Mouse (Mus musculus) neural tube, embryonic 14.5 days (tissue): Measurements from ENCODE around the gene Oxld1. TPM values are rescaled to one million over a fixed set of nuclear protein-coding genes. Genes with fewer than 3 reads are reported as not detected.

Source experiments
- ATAC-seq: fragments of 200-750 bp; cut with Nextera tagmentation; 2 replicates; pipeline ENCODE4 v1.8.0; 2017; ENCODE audit warnings: low read depth, mild to moderate bottlenecking, moderate TSS enrichment, moderate library complexity
- H3K27ac ChIP-seq: fragments of 300-500 bp; sonication (generic); 2 replicates; pipeline ENCODE4 v1.5.1; 2014; ENCODE audit warnings: low read depth, mild to moderate bottlenecking, control low read depth, low read length, moderate library complexity, mixed read lengths
- H3K27me3 ChIP-seq: fragments of 300-500 bp; sonication (generic); 2 replicates; pipeline ENCODE4 v1.6.1; 2014; ENCODE audit warnings: low read length; ENCODE audit not compliant: control insufficient read depth, insufficient read depth
- H3K36me3 ChIP-seq: fragments of 300-500 bp; sonication (generic); 2 replicates; pipeline ENCODE4 v1.6.1; 2014; ENCODE audit warnings: low read length, mixed read lengths; ENCODE audit not compliant: control insufficient read depth, insufficient read depth
- H3K4me1 ChIP-seq: fragments of 300-500 bp; sonication (generic); 2 replicates; pipeline ENCODE4 v1.6.1; 2014; ENCODE audit warnings: low read length; ENCODE audit not compliant: control insufficient read depth, insufficient read depth
- H3K4me2 ChIP-seq: fragments of 300-500 bp; sonication (generic); 2 replicates; pipeline ENCODE4 v1.6.1; 2014; ENCODE audit warnings: mild to moderate bottlenecking, low read depth, low read length, control low read depth
- H3K4me3 ChIP-seq: fragments of 300-500 bp; sonication (generic); 2 replicates; pipeline ENCODE4 v1.5.1; 2014; ENCODE audit warnings: low read depth, low read length, control low read depth, mixed read lengths
- H3K9ac ChIP-seq: fragments of 300-500 bp; sonication (generic); replicated peaks from 2 replicates; pipeline ENCODE4 v1.6.1; 2014; ENCODE audit warnings: low read depth, mild to moderate bottlenecking, control low read depth, low read length, mixed read lengths
- H3K9me3 ChIP-seq: fragments of 300-500 bp; sonication (generic); 2 replicates; pipeline ENCODE4 v1.6.1; 2016; ENCODE audit warnings: low read length; ENCODE audit not compliant: control insufficient read depth
- WGBS: fragments of 180-500 bp; shearing (Covaris S2); extraction: QIAGEN DNeasy Blood & Tissue Kit; methylation state at CpG from one replicate; pipeline ENCODE4 v1.1.7; 2014; 5-methylcytosine and 5-hydroxymethylcytosine counted together
- polyA plus RNA-seq: library from polyadenylated mRNA; unstranded; fragments of >200 nt; fragmentation: Nextera tagmentation; extraction: Ambion mirVana; gene quantifications from 2 replicates; pipeline ENCODE4 v1.2.1, GENCODE M21; 2014

The Oxld1 gene
- polyA plus RNA-seq: 12.0 and 12.9 TPM in 2 replicates

DNA sequence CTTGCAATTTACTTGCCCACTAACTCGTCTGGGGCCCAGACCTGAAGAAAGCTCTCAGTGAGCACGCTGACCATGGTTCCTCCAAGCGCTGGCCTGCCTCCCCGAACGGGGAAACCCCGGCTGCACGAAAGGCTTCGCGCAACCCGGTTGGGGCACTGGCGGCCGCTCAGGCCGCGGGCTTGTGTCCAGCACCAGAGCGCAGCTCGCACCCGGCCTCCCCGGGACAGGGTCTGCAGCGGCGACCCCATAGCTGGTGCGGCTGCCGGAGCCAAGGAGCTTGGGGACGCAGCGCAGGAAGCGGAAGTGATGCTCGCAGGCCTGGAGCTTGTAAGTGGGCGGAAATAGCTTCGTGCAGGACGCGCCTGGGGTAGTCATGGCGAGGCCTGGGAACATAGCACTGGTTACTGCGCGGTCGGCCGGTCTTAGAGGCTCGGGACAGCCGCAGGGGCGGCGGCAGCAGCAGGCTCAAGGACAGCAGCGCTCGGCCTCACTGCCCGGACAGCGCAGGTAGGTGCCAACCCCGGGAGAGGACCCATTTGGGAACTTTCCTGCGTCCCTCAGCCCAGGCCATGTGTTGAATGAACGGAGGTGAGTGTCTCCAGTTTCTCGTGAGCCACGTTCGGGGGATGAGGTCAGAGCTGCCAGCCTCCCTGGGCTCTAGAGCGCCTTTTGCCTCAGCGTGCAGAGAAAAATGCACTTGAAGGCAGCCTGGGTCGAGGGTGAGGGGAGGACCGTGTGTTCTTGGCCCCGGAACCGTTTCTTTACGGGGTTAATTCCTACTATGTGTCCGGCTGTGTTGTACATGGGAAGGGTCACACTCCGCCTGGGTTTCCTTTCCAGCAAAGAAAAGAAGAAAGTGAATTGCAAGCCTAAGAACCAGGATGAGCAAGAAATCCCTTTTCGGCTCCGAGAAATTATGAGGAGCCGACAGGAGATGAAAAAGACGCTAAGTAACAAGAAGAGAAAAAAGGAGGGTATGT, at the start of gene Oxld1, which contains the start of gene Ccdc137:
Gene Oxld1, minus strand, starts transcription at position 297 of the 980 bp plus-strand sequence.
Gene Ccdc137, plus strand, starts transcription at position 344 of the 980 bp plus-strand sequence.
- Histone ChIP-seq H3K27me3 (no peaks in the 10 kb centered on the region), H3K27ac (peak within 1 kb of the TSS; percentile 74), H3K36me3 (peaks cover 17% of the 10 kb centered on the region), H3K4me2 (peak within 1 kb of the TSS; percentile 69), H3K4me3 (peak within 1 kb of the TSS; percentile 95), H3K9ac (peak within 1 kb of the TSS; percentile 90), H3K4me1 (peaks cover 12% of the 10 kb centered on the region; the same call in 1 of the 2 replicates), H3K9me3 (no peaks in the 10 kb centered on the region)
- ATAC-seq: peak; percentile 91
- WGBS: 5% methylated on average over 62 of the region's 62 CpGs

DNA sequence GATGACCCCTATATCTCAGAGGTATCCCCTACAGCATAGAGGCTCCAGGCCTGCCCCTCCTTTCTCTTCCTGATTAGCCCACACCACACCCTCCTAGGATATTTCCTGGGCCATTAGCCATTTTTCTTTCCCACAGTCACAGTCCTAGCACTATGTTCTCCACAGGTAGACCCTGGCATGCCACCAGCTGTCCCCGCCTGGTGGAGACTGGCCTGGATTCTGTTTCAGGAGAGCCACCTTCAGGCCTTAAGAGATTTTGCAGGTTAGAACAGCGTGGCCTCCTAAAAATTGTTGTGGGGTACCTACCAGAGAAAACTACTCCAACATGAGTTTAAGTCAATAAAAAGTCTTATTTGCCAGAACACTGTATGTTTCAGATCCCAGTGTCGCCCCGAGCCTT, 49.0 kb upstream of the Oxld1 start:
- Histone ChIP-seq H3K9me3 (no peaks in the 10 kb centered on the region), H3K27ac (no peak overlapping the region)
- ATAC-seq: no peak

DNA sequence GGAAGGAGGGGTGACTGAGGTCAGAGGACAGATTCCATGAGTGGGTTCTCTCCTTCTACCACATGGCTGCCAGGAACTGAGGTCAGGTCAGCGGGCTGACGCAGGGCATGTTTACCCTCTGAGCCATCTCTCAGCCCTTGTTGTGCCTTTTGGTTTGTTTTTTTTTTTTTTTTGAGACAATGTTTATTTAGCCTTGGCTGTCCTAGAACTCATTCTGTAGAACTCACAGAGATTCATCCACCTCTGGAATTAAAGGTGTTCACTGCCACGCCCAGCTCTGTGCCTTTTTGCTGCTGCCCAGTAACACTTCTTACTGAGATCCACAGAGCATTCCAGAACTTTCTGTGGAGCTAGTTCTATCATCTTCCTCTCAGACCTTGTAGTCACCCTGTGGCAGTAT, 47.8 kb upstream of the Oxld1 start:
- Histone ChIP-seq H3K9ac (no peak overlapping the region), H3K9me3 (no peaks in the 10 kb centered on the region), H3K27me3 (no peaks in the 10 kb centered on the region), H3K4me2 (no peak overlapping the region), H3K27ac (no peak overlapping the region), H3K4me1 (peaks cover 3% of the 10 kb centered on the region; the same call in 1 of the 2 replicates), H3K4me3 (no peak overlapping the region), H3K36me3 (no peaks in the 10 kb centered on the region)
- no peak for ATAC-seq
- WGBS: 97% methylated on average over 3 of the region's 3 CpGs

More for the DNA sequence above, 49.0 kb upstream of the Oxld1 start:
- Histone ChIP-seq H3K4me1 (peaks cover 4% of the 10 kb centered on the region; the same call in 1 of the 2 replicates), H3K4me3 (no peak overlapping the region), H3K9ac (no peak overlapping the region), H3K27me3 (no peaks in the 10 kb centered on the region), H3K4me2 (no peak overlapping the region), H3K36me3 (no peaks in the 10 kb centered on the region)
- WGBS: 43% methylated on average over 4 of the region's 4 CpGs

DNA sequence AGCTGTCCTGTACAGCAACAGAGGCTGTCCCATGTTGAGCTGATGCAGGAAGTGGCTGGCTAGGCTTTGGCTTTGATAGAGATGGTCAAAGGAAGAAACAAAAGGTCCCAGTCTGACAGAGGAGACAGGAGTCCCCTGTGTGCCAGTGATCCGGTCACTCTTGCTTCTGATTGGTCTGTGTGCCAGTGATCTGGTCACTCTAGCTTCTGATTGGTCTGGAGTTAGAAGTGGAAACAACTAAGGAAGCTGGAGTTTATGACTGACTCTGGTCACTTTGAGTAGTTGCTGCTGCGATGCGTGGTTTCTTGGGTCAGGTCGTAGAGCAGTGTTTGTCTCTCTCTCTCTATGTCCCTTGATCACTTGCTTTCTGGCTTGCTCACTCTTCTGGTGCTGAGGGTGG, 43.8 kb upstream of the Oxld1 start:
- no peak for ATAC-seq
- Histone ChIP-seq H3K27me3 (no peaks in the 10 kb centered on the region), H3K27ac (no peak overlapping the region), H3K4me2 (no peak overlapping the region), H3K9ac (no peak overlapping the region), H3K4me1 (no peaks in the 10 kb centered on the region), H3K36me3 (peaks cover 3% of the 10 kb centered on the region; the same call in 1 of the 2 replicates), H3K4me3 (no peak overlapping the region), H3K9me3 (no peaks in the 10 kb centered on the region)
- 81% methylated on average over 4 of the region's 4 CpGs for WGBS

DNA sequence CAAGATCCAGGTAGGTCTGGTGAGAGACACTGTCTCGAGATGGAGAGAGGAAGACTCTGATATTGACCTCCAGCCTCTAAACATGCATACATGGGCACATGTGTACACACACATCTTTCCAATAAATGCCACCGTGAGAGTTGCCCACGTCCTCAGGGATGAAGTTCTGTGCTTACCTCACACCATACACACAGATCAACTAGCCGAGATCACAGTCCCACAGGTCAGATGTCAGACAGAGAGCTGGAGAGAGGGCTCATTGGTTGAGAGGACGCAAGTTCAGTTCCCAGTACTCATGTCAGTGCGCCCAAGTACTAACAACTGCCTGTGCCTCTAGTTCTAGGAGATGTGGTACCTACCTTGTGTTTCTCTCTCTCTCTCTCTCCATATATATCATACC, 43.1 kb upstream of the Oxld1 start:
- H3K4me2 ChIP-seq: no peak overlapping the region
- no peak overlapping the region for H3K4me3 ChIP-seq
- H3K27me3 ChIP-seq: no peaks in the 10 kb centered on the region
- H3K27ac ChIP-seq: no peak overlapping the region
- no peaks in the 10 kb centered on the region for H3K9me3 ChIP-seq
- peaks cover 8% of the 10 kb centered on the region; the same call in 1 of the 2 replicates for H3K36me3 ChIP-seq
- H3K9ac ChIP-seq: no peak overlapping the region
- no peak for ATAC-seq
- H3K4me1 ChIP-seq: no peaks in the 10 kb centered on the region
- 72% methylated on average over 6 of the region's 6 CpGs for whole genome bisulfite sequencing

DNA sequence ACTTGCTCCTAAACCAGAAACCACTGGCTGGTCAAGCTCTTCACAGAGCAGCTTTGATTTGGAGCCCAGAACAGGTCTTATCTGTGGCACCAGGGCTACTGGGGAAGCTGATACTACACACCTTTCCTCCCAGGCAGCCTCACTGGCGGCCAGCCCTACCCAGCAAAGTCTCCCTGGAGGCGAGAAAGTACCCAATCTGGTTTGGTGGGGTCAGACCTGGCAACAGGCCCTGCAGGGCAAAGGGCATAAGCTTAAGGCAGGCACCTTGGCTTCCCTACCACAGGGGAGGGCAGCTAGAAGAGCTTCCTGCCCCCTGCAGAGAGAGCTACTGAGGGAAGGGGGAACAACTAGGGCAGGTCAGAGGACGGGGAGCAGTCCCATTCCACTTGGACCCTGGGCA, 42.5 kb upstream of the Oxld1 start:
- Histone ChIP-seq H3K27me3 (no peaks in the 10 kb centered on the region), H3K4me2 (no peak overlapping the region), H3K4me1 (no peaks in the 10 kb centered on the region), H3K36me3 (peaks cover 15% of the 10 kb centered on the region), H3K9ac (no peak overlapping the region), H3K4me3 (no peak overlapping the region), H3K9me3 (no peaks in the 10 kb centered on the region), H3K27ac (no peak overlapping the region)
- ATAC-seq: no peak
- WGBS: 22% methylated on average over 3 of the region's 3 CpGs

DNA sequence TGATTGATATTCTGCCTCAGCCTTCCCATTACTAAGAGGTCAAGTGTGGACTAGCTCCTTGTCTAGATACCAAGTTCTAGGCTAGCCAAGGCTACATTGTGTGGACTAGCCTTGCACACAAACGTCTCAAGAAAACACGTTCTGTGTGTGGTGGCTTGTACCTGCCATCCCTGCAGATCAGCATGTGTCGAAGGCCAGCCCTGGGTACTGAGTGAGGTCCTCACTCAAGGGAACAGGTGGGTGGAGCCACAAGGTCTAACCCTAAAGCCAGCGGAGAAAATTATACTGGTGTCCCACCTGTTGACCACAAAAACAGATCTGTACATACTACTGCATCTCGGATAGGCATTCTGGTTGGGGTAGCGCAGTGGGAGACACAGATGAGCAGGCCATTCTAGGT, 42.0 kb upstream of the Oxld1 start:
- Histone ChIP-seq H3K9me3 (no peaks in the 10 kb centered on the region), H3K27ac (no peak overlapping the region), H3K9ac (no peak overlapping the region), H3K27me3 (no peaks in the 10 kb centered on the region), H3K4me3 (no peak overlapping the region), H3K4me1 (no peaks in the 10 kb centered on the region), H3K36me3 (peaks cover 19% of the 10 kb centered on the region), H3K4me2 (no peak overlapping the region)
- WGBS: 87% methylated on average over 6 of the region's 6 CpGs
- ATAC-seq: no peak

DNA sequence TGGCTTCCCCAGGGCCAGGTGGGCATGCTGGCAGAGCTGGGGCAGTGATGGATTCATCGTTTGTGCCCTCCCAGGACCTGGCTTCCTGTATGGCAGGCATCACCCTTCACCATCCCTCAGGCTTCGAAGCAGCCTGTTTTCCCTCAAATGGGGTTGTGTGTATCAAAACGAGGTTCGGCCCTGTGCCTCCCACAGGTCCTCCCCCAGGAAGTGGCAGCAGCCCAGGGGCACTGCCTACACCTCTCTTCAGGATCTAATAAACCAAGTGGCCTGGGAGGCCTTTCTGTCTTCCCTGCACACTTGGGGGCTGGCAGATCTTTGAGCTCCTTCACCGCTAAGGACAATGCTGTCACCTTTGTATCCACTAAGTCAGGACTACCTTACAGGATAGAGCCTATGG, 41.0 kb upstream of the Oxld1 start:
- no peaks in the 10 kb centered on the region for H3K27me3 ChIP-seq
- H3K4me1 ChIP-seq: no peaks in the 10 kb centered on the region
- H3K4me3 ChIP-seq: no peak overlapping the region
- H3K27ac ChIP-seq: no peak overlapping the region
- no peak overlapping the region for H3K9ac ChIP-seq
- H3K4me2 ChIP-seq: no peak overlapping the region
- 93% methylated on average over 5 of the region's 5 CpGs for WGBS
- ATAC-seq: no peak
- H3K9me3 ChIP-seq: no peaks in the 10 kb centered on the region
- H3K36me3 ChIP-seq: peaks cover 23% of the 10 kb centered on the region

DNA sequence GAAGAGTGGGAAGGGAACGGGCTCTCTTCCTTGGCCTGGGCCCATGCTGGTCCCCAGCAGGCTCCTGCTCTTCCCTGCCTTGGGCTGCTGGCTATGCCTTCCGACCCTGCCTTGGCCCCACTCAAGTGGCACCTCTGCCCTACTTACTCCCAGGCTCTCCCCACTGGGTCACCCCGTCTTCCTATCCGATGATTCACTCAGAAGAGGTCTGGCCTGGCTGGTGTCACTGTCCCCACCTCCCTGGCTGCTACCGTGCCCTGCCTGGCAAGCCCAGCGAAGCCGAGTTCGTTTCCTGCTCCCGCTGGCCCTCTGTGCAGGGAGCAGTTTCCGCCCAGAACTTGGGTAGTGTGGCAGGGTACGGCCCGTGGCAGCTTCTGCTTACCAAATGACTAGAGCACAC, 40.4 kb upstream of the Oxld1 start:
- WGBS: 97% methylated on average over 12 of the region's 12 CpGs
- Histone ChIP-seq H3K4me3 (no peak overlapping the region), H3K27ac (no peak overlapping the region), H3K36me3 (peaks cover 23% of the 10 kb centered on the region), H3K9me3 (no peaks in the 10 kb centered on the region), H3K9ac (no peak overlapping the region), H3K4me1 (peaks cover 6% of the 10 kb centered on the region), H3K4me2 (no peak overlapping the region), H3K27me3 (no peaks in the 10 kb centered on the region)
- ATAC-seq: no peak
